Mouse (Mus musculus): ENCODE results near the gene Nisch.

The Nisch gene

GRCm38 (mm10) chr14:31216846-31217245 lies at the start of gene Nisch:
Nisch (minus strand) TSS chr14:31216946.
- no peak for DNase-seq (ENCODE audit: low spot score)

- DNase-seq (ENCODE audit: low spot score) = no peak
Observed at GRCm38 (mm10) chr14:31260932-31261331, 44.2 kb upstream of the Nisch start.

DNA sequence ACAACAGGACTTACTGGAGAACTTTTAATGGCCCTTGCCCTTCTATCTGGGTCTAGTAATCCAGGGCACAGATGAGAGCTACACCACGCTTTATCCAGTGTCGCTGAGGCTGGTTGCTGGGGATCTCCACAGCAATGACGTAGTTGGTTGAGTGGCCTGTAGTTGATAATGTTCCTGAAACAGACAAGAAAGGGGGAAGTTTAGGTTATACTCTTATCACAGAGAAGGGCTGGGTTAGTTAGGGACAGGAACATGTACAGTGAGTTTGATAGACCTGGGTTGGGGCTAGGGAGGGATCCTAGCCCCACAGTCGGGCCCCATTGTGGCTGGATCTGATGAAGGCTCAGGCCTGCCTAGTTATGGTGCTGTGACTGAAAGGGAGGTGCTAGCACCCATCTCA lies 43.6 kb upstream of the Nisch start:
- DNase-seq (ENCODE audit: low spot score) = no peak

DNA sequence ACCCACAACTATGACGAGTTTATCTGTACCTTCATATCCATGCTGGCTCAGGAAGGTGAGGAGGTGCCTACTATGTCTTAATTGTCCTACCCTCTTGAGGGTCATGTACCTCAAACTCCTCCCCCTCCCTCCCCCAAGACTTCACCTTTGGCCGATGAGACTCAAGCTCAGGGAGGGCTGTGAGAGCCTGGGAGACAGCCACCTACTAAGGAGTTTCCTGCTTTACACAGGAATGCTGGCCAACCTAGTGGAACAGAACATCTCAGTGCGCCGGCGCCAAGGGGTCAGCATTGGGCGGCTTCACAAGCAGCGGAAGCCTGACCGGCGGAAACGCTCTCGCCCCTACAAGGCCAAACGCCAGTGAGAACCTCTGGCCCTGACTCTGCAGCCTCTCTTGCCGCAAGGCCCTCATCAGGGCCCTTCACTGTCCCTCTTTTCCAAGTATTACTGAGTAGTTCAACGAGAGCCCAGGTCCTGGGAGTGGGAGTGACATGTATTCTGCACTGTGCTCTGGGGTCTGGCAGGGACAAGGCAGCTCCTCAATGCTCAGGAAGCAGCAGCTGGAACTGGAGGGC lies 41.8 kb upstream of the Nisch start:
- DNase-seq (ENCODE audit: low spot score) = no peak

GRCm38 (mm10) chr14:31252091-31252490 lies 35.3 kb upstream of the Nisch start:
- no peak for DNase-seq (ENCODE audit: low spot score)

- DNase-seq (ENCODE audit: low spot score) = no peak
Observed at GRCm38 (mm10) chr14:31251626-31252025, 34.9 kb upstream of the Nisch start.

GRCm38 (mm10) chr14:31251084-31251604 lies 34.4 kb upstream of the Nisch start, which contains the start of the genes Phf7 and Bap1:
Phf7 (minus strand) TSS chr14:31251317.
Bap1 (plus strand) TSS chr14:31251450.
- DNase-seq (ENCODE audit: low spot score) = peak; percentile 96

DNA sequence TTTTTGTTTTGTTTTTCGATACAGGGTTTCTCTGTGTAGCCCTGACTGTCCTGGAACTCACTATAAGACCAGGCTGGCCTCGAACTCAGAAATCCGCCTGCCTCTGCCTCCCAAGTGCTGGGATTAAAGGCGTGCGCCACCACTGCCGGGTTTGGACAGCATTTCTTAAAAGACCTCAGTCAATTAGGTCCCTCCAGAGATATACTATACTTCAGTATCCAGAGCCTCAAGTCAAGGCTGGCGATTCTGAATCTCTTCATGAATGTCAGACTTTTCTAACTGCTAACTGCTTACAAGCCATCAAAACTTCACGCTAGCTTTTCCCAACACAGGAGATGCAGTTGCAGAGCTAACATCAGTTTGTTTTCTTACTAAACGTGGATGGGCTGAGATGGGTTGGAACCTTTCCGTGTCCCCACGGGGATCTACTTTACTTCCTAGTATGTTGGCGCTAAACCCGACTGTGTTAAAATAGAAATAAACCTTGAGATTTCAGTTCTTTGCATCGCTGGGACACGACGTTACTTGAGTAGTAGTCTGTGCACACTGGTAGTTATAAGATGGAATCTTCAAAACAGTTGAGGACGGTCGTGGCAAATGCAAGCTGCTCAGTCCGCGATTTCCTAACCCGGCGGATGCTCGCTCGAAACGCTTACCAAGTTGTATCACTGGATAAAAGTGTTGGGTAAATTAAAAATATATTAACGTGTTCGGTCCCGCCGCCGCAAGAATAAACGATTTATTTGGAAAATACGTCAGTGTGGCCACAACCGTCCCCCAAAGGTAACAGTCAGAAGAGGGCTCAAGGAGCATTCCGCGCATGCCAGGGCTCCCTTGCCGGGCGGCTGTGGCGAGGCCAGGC lies 33.7 kb upstream of the Nisch start:
- no peak for DNase-seq (ENCODE audit: low spot score)

- DNase-seq (ENCODE audit: low spot score) = no peak
Observed at GRCm38 (mm10) chr14:31248396-31248795, 31.6 kb upstream of the Nisch start.

- no peak for DNase-seq (ENCODE audit: low spot score)
Observed at GRCm38 (mm10) chr14:31245946-31246345, 29.2 kb upstream of the Nisch start.

- DNase-seq (ENCODE audit: low spot score) = no peak
Observed at GRCm38 (mm10) chr14:31244777-31245176, 28.0 kb upstream of the Nisch start.

DNA sequence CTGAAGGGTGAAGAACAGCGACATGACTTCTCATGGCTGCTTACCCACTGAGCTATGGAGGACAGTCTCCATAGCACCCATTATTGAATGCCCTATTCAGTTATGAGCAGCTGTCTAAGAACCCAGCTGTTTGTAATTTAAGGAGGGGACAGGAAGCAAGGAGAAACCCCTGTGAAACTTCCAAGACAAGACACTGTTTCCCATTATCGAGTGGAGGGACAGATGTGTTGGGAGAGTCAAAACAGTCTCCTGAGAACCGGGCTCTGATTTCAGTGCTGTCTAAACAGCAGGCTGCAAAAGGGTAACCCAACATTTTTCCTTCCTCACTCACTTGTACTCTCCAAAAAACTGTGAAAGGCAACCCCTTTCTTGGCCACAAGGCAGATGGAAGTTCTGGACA lies 23.8 kb upstream of the Nisch start:
- DNase-seq (ENCODE audit: low spot score) = no peak

- no peak for DNase-seq (ENCODE audit: low spot score)
Observed at GRCm38 (mm10) chr14:31237101-31237882, 20.5 kb upstream of the Nisch start.

GRCm38 (mm10) chr14:31233996-31234591 lies 17.3 kb upstream of the Nisch start:
- peak; percentile 71 for DNase-seq (ENCODE audit: low spot score)

DNA sequence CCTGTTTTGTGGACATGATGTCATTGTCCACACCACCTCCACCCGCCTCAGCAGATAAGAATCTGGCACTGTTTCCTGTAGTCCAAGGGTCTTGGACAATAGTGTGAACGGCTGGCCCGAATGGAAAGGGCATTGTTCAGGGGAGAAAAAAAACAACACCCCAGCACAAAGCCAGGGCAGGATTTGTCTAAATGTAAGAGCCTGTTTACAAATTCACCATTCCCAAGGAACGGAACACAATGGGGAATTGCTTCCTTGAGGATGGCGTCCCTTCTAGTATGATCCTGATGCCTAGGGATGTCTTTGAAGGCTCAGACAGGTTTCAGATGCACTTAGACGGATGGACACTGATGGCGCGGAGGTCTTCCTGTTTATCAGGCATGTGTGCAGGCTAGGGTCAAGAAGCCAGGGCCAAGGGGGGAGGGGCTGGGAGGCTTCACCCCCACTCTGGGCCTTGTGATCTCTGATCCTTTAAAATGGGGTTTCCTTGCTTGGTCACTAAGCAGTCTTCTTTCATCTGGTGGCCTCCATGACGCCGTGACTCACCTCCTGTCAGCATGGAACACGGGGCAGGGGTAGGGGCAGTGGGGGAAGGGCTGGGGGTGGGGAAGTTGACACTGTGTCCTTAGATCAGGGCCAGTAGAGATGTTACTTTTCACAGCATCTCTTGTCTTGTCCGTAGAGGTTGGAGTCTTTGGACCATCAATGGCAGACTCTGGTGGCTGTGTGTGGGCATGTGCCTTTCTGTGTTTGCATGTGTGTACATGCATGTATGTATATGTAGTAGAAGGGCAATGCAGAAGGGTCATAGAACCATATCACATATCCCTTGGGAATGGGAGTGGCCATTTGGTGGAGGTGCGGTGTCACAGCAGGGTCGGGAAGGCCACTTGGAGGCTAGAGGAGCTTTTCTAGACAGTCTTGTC lies 16.6 kb upstream of the Nisch start:
- DNase-seq (ENCODE audit: low spot score) = no peak

- DNase-seq (ENCODE audit: low spot score) = no peak
Observed at GRCm38 (mm10) chr14:31232404-31233069, 15.8 kb upstream of the Nisch start.

GRCm38 (mm10) chr14:31230442-31230841 lies 13.7 kb upstream of the Nisch start:
- no peak for DNase-seq (ENCODE audit: low spot score)

DNA sequence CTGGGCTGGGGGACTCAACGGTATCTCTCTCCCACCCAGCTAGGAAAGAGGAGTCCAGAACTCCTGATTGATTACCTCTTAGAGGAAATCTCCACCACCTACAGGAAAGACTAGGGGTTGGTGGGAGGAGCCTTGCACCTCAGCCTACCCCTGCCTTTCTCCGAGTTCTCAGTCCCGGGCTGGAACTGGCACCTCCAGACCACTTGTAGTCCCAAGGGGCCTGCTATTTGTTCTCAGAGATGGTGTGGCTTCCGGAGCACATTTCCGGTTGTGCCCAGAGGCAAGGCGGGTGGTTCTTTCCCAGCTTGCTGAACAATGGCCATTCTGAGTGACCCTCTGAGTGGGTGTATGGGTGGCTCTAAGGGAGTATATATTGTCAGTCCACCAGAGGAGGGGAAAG lies 11.5 kb upstream of the Nisch start:
- DNase-seq (ENCODE audit: low spot score) = no peak

GRCm38 (mm10) chr14:31226978-31227377 lies 10.2 kb upstream of the Nisch start:
- DNase-seq (ENCODE audit: low spot score) = peak; percentile 81

DNA sequence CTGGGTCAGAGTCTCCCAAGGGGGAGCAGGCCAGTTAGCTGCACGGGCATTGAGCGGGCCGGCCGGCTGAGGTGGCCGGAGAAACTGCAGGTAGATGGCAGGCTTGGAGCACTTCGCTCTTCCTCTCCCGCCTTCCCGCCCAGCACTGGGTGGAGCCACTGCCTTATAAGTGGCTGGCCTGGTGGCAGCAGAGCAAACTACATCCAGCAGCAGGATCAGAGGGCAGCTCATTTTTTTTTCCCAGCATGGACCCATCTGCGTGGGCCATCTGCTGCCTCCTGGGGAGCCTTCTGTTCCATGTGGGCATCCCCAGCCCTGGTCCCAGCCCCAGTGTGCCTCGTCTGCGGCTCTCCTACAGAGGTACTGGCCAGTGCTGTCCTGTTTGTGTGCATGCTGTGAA lies 920 bp upstream of the Nisch start, which contains the start of gene Sema3g:
Gene Sema3g (plus strand): TSS at position 195 of the 400 bp plus-strand sequence.
- peak; percentile 76 for DNase-seq (ENCODE audit: low spot score)
